Mouse (Mus musculus) testis, adult 2 months (tissue): Measurements from ENCODE around the gene Bri3. TPM values are rescaled to one million over a fixed set of nuclear protein-coding genes. Genes with fewer than 3 reads are reported as not detected.
"Not testable (repeated sequence)": the region's sequence is repeated elsewhere in the genome, so short reads cannot be mapped to it uniquely, and the experiment has no call there.

Source experiments
- H3K27ac ChIP-seq: fragments of 200-500 bp; 2 replicates; pipeline ENCODE4 v1.5.1; 2012; ENCODE audit warnings: low read depth, low read length; ENCODE audit not compliant: control insufficient read depth, insufficient read depth
- H3K27me3 ChIP-seq: fragments of 200-500 bp; 2 replicates; pipeline ENCODE4 v1.6.1; 2012; ENCODE audit warnings: mild to moderate bottlenecking, low read length, moderate library complexity; ENCODE audit not compliant: control insufficient read depth, insufficient read depth
- H3K36me3 ChIP-seq: fragments of 200-500 bp; 2 replicates; pipeline ENCODE4 v1.6.1; 2012; ENCODE audit warnings: mild to moderate bottlenecking, low read length; ENCODE audit not compliant: control insufficient read depth, insufficient read depth
- H3K4me1 ChIP-seq: fragments of 200-500 bp; 2 replicates; pipeline ENCODE4 v1.6.1; 2012; ENCODE audit warnings: low read length; ENCODE audit not compliant: control insufficient read depth, insufficient read depth
- H3K4me3 ChIP-seq: fragments of 200-500 bp; 2 replicates; pipeline ENCODE4 v1.5.1; 2012; ENCODE audit warnings: low read depth, mild to moderate bottlenecking, low read length, moderate library complexity, mixed read lengths; ENCODE audit not compliant: control insufficient read depth
- CTCF ChIP-seq: fragments of 200-500 bp; IDR thresholded peaks from 2 replicates; pipeline ENCODE4 v1.5.1; 2012; ENCODE audit warnings: low read depth, mild to moderate bottlenecking, inconsistent platforms, low read length, moderate library complexity; ENCODE audit not compliant: control insufficient read depth, insufficient read depth, insufficient replicate concordance
- POLR2A ChIP-seq: fragments of 200-500 bp; IDR thresholded peaks from 2 replicates; pipeline ENCODE4 v1.6.1; 2012; ENCODE audit warnings: low read depth, mild to moderate bottlenecking, inconsistent platforms, low read length, moderate library complexity; ENCODE audit not compliant: control insufficient read depth
- polyA plus RNA-seq: library from polyadenylated mRNA; depleted of rRNA; stranded (reverse); fragments of >200 nt; gene quantifications from 2 replicates; pipeline ENCODE4 v1.2.3, GENCODE M21; 2012

The Bri3 gene
- polyA plus RNA-seq, 1 experiment, result 174 TPM

DNA sequence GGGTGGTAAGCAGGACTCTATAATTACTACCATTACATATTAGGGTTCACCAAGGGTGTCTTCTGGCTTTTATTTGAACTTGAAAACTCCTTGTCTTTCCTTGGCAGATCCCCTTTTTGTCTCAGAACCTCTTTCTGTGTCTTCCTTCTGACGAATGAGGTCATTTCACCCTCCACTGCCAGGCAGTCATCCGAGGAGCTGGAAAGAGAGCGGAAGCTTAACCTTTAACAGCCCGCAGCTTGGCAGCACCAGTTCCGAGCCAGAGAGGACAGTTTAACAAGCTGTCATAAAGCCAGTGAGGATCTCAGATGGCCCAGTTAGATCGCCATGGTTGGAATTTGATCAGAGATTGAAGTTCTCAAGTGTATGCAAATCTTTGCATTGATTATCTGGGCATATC, 116.1 kb downstream of the Bri3 start:
- Histone ChIP-seq H3K27me3 (no peaks in the 10 kb centered on the region), H3K36me3 (no peaks in the 10 kb centered on the region), H3K4me1 (peaks cover 11% of the 10 kb centered on the region), H3K4me3 (no peak overlapping the region), H3K27ac (no peak overlapping the region)
- TF ChIP-seq CTCF (no peak), POLR2A (no peak)

DNA sequence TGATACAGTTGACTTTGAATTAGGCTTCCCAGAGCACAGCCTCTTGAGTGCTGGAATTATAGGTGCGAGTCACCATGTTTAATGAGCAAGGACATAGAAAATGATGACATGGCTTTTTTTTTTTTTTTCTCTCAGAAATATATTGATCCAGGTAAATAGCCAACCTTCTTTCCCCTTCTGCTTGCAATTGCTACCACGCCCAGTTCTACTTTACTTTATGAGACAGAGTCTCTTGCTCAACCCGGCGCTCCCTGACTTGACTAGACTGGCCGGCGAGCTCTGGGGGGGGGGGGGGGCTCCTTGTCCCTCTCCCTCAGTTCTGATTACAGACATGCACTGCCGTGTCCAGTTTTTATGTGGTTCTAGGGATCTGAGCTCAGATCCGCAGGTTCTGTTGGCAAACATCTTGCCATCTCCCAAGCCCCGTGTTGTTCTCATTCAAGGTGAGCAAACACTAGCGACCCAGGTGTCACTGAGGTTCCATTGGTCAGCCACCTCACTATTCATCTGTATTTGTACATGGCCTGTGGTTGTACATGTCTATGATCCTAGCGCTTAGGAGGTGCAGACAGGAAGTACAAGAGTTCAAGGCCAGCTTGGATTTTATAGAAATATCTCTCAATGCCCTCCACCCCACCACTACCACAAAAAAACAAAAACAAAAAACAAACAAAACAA, 120.6 kb downstream of the Bri3 start:
- TF ChIP-seq CTCF (no peak), POLR2A (no peak)

DNA sequence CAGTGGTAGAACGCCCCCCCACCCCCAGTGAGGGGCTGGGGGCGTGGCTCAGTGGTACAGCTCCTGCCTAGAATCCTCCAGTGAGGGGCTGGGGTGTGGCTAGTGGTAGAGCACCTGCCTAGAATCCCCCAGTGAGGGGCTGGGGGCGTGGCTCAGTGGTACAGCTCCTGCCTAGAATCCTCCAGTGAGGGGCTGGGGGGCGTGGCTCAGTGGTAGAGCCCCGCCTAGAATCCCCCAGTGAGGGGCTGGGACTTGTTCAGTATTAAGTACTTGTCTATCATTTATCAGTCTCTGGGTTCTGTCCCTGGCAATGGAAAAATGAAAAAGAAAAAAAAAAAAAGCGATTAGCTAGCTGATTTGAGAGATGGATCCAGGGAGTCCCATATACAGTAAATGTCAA, 122.3 kb downstream of the Bri3 start:
- H3K4me3 ChIP-seq, H3K27ac ChIP-seq, H3K4me1 ChIP-seq, H3K27me3 ChIP-seq, H3K36me3 ChIP-seq: not testable (repeated sequence)

More for the DNA sequence above, 120.6 kb downstream of the Bri3 start:
- H3K4me1 ChIP-seq, result no peaks in the 10 kb centered on the region; the same call in 1 of the 2 replicates
- no peaks in the 10 kb centered on the region for H3K36me3 ChIP-seq
- H3K4me3 ChIP-seq, result no peak overlapping the region
- no peak overlapping the region for H3K27ac ChIP-seq
- no peaks in the 10 kb centered on the region for H3K27me3 ChIP-seq

DNA sequence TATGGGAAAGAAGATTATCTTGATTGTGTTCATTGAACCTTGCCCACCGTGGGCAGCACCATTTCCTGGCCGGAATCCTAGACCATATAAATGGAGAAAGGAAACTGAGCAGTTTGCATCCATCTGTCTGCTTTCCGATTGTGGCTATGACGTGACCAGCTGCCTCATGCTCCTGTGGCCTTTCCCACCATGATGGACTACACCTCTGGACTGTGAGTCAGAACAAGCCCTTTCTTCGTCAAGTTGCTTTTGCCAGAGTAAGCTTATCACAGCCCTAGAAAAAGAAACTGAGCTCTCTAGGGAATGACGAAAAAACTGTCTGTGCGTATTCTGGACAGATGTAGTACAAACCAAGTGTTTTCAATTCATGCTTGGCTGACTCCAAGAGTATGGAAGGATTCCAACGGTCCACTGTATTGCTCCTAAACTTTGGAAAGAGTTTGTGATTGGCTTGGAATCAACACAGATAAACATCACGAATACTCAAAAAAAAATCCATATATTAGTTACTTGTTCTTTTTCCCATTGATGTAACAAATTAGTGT, 124.5 kb downstream of the Bri3 start:
- Histone ChIP-seq H3K4me1 (no peaks in the 10 kb centered on the region; the same call in 1 of the 2 replicates), H3K27me3 (no peaks in the 10 kb centered on the region), H3K4me3 (no peak overlapping the region), H3K36me3 (no peaks in the 10 kb centered on the region), H3K27ac (no peak overlapping the region)
- no peak for TF ChIP-seq POLR2A
- no peak for TF ChIP-seq CTCF

DNA sequence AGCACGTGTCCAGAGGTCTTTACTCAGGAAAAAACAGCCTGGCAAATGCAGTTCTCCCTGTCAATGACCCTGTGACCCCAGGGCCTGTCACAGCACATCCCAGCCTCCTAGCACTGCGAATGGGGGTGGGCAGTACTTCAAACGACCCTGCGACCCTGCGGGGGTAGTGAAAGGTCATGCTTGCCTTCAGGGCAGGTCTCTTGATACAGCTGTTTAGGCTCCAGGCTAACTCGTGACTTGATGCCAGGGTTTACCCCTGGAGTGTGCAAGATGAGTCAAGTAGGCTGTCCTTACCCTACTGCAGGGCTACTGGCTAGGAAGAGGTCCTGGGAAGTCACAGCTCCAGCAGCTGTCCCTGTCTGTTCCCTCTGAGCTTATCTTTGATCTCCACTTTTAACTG, 126.7 kb downstream of the Bri3 start:
- Histone ChIP-seq H3K4me1 (no peaks in the 10 kb centered on the region; the same call in 1 of the 2 replicates), H3K27ac (no peak overlapping the region), H3K27me3 (no peaks in the 10 kb centered on the region), H3K36me3 (no peaks in the 10 kb centered on the region), H3K4me3 (no peak overlapping the region)
- no peak for TF ChIP-seq POLR2A
- TF ChIP-seq CTCF, result no peak

DNA sequence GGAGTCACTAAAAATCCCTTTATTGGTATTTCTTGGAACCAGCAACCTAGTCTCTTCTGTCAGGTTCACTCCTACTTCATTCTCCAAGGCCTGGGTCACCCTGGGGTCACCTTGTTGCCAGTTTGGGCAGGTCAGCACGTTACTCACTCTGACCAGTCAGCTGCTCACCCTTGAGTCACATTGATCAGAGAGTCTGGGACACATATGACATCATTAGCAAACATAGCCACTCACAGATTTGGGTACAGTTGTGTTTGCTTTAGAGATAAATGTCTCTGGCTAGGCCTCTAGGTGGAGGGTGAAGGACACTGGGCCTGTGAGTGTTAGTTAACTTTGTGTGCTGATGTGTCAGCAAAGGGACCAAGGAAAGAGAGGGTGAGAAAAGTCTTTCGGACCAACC, 127.9 kb downstream of the Bri3 start:
- Histone ChIP-seq H3K36me3 (no peaks in the 10 kb centered on the region), H3K4me1 (no peaks in the 10 kb centered on the region), H3K4me3 (no peak overlapping the region), H3K27me3 (no peaks in the 10 kb centered on the region), H3K27ac (no peak overlapping the region)
- TF ChIP-seq CTCF (no peak), POLR2A (no peak)

DNA sequence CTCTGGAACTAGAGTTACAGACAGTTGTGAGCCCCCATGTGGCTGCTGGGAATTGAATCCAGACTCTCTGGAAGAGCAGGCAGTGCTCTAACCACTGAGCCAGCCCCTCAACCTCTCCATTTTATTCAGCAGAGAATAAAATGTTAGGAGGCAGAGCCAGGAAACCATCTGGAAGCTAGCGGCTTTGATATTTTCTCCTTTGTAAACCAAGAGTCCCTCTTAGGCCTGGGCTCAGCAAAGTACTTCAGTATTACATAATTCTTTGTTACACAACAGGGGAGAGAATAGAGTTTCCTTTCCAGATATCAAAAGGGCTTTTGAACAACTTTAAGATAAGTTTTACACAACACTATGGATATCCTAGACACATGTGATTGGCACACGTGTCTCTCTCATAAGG, 128.6 kb downstream of the Bri3 start:
- Histone ChIP-seq H3K36me3 (no peaks in the 10 kb centered on the region), H3K4me3 (no peak overlapping the region), H3K27me3 (no peaks in the 10 kb centered on the region), H3K27ac (no peak overlapping the region), H3K4me1 (no peaks in the 10 kb centered on the region)
- no peak for TF ChIP-seq POLR2A
- TF ChIP-seq CTCF, result no peak
